Mouse (Mus musculus) erythroid progenitor cell, adult 5-6 weeks (primary cell): ENCODE data around the gene Tlcd1. TPM values are rescaled to one million over a fixed set of nuclear protein-coding genes. Genes with fewer than 3 reads are reported as not detected.
"Not testable (repeated sequence)": the region's sequence is repeated elsewhere in the genome, so short reads cannot be mapped to it uniquely, and the experiment has no call there.

Source experiments
- ATAC-seq: replicated peaks from 2 replicates; pipeline ENCODE4 v1.8.0; 2016; ENCODE audit warnings: moderate number of reproducible peaks, mild to moderate bottlenecking, moderate TSS enrichment, inconsistent platforms; ENCODE audit not compliant: poor library complexity, low FRiP score, severe bottlenecking
- total RNA-seq, 2 experiments: library from RNA; stranded (forward) in 1 of 2; stranded (reverse) in 1 of 2; fragments of 150-400 nt in 1 of 2; fragments of 186-747, 209-891 nt in 1 of 2; gene quantifications; 2 replicates each; pipeline versions ENCODE4 v1.2.3 to v1.2.4; 2015 to 2017; ENCODE audit warnings: low replicate concordance in 2 of 2

Gene Tlcd1
- total RNA-seq (2015; ENCODE audit: low replicate concordance) (174 and 194 TPM in 2 replicates), total RNA-seq (2017; ENCODE audit: low replicate concordance) (107 and 197 TPM in 2 replicates)

DNA sequence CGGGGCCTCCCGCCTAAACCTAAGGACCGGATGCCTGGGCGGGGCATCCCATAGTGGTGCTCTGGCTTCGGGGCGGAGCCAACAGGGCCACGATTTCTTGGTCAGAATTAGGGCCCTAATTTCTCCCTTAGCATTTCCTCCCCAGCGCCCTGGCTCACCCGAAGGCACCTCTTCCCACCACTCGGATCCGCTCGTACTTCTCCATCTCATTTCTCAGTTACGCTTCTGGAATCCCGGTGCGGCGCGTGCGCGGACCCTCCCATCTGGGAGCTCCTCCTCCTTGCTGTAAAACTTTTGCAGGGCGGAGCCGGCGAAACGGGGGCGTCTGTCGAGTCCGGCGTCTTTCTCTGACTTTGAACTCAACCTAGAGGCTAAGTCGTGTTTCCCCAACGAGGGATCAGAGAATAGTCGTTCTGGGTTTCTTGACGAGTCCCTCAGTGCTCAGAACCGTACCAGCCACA lies at the start of gene Tlcd1, which contains the start of gene Nek8:
Gene Tlcd1, plus strand, starts transcription at position 310 of the 461 bp plus-strand sequence.
Gene Nek8, minus strand, starts transcription at position 274 of the 461 bp plus-strand sequence.
- ATAC-seq, result peak; percentile 64

DNA sequence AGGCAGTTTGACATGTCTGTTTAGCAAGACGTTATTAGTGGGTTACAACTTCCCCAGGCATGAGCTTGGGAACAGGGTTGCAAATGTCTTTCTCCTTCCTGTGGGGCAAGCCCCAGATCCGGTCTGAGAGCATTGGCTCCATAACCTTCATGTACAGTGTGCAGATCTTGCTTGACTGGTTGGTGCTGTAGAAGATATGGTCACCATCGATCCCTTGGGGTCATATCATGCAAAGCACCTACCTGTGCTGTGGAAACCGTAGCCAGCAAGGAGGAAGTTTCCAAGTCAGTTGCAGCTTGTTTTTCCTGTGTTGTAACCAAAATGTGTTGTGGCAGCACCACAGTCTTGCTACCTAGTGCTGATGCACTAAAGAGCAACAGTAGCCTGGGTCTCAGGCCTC lies 49.8 kb upstream of the Tlcd1 start:
- no peak for ATAC-seq

DNA sequence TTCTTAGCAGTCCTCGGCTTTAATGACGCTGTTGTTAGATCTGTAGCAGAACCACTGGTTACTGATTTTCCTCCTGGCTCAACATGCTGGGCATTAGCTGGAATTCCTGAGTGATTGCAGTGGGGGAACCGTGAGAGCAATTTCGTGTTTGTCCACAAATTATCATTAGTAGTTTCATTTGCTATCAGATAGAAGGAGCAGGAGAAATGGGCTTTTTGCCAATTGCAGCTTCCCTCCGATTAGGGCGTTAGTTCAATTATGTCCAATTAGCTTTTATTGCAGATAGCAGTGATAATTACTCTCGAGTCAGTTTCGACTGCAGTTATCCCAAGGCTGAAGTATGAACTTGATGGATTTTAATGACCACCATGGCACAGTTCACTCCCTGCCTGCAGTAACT lies 47.1 kb upstream of the Tlcd1 start:
- no peak for ATAC-seq

DNA sequence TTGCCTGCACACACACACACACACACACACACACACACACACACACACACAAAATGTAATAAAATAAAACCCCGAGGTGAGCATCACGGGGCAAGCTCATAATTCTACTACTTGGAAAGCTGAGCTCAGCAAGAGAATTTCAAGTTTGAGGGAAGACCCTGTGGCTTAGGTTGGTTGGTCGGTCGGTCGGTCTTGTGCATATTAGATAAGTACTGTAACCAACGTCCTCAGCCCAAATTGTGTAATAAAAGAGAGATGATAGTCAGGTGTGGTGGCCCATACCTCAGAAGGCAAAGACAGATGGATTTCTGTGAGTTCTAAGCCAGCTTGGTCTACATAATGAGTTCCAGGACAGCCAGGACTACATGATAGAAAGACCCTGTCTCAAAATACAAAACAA lies 42.6 kb upstream of the Tlcd1 start:
- no peak for ATAC-seq

DNA sequence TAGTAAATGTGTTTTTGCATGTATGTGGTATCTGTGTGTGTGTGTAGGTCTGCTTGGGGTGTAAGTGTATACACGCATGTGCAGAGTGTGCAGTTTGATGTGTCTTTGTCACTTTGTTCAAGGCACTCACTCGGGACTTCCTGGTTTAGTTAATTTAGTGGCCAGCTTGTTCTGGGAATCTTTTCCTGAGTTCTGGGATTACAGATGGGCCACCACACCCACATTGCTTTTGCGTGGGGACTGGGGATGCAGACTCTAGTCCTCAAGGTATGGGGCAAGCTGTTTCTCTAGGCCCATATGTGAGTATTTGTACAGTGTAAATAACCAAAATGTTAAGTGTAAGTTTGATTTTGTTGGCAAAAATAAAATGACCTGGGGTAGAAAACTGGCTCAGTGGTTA lies 42.2 kb upstream of the Tlcd1 start:
- no peak for ATAC-seq

DNA sequence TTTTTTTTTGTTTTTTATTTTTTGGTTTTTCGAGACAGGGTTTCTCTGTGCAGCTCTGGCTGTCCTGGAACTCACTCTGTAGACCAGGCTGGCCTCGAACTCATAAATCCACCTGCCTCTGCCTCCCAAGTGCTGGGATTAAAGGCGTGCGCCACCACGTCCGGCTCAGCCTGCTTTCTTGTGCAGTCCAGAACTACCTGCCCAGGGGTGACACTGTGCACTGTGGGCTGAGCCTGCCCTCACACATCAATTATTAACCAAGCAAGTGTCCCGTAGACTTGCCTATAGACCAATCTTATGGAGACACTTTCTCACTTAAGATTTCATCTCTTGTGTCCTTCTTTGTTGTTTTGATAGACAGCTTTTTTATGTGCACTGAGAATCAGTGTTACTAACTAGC lies 41.2 kb upstream of the Tlcd1 start:
- not testable (repeated sequence) for ATAC-seq

DNA sequence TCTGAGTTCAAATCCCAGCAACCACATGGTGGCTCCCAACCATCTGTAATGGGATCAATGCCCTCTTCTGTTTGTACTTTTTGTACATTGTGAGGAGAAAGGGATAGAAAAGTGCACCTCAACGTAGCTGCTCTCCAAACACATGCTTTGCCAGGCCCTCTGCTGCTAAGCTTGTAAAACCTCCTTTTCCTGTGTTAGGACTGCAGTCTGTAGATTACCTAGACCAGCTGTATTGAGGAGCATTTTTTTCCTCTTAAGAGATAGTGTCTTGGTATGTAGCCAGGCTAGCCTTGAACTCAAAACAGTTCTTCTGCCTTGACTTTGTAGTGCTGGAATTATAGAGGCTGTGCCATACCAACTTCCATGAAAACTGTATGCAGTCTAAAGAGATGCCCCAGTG lies 40.4 kb upstream of the Tlcd1 start:
- no peak for ATAC-seq

DNA sequence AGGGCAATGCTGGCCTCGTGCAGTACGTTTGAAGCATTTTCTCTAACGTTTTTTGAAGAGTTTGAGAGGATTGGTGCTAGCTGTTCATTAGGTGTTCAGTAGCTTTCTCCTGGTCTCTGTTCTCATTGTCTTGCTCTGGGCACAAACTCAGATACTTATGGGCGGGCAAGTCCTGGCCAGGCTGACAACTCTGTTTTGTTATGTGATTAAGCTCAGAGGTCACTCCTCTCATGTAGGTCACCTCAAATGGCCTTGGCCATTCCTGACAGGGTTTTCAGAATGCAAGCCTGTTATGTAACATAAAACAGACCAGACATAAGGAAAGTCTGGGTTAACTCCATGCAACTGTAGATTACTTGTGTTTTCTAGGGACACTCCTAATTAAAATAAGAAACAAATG lies 38.9 kb upstream of the Tlcd1 start:
- no peak for ATAC-seq

DNA sequence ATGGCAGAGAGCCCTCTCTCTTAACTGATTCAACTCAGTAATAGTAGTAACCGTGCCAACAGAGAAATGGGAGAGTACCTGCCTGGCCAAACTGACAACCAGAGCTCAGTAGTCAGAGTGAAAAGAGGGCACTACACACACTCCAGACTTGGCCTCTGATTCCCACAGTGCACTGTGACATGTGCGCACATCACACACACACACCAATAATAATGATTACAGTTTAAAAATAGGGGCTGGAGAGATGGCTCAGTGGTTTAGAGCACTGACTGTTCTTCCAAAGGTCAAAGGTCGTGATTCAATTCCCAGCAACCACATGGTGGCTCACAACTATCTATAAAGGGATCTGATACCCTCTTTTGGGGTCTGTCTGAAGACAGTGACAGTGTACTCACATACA lies 38.5 kb upstream of the Tlcd1 start:
- ATAC-seq, result no peak

DNA sequence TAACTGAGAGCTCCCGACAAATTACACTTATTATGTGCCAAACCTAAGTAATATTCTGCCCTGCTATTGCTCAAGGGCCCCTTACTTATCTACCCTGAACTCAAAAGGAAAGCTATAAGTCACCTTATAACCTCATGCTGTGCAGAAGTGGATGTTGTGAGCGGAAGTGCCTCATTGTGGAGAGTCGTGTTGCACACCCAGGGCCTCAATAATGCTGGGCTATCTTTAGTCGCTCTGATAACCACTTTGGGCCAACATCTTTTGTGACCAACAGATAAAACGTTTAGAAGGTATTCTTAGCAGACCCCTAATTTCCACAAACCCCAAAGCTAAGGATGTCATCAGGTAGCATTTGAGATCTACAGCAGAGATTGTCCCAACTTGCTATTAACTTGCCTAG lies 35.8 kb upstream of the Tlcd1 start:
- ATAC-seq, result no peak

DNA sequence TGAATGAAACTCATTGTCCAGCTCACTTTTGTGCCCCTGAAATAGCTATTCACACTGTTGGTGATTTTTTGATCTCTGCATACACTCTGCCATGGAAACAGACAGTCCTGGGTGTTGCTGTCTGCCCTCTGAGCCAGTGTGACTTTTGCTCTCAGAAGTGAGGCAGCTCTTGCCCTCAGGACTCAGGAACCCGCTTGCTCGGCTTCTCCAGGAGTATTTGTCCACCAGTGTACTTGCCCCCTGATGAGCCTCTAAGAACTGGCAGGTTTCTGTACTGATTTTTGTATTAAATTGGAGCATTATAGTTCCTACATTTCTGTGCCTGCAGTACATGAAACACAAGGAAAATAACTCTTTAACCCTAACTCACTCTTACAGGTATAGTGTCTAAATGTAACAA lies 33.0 kb upstream of the Tlcd1 start:
- no peak for ATAC-seq

DNA sequence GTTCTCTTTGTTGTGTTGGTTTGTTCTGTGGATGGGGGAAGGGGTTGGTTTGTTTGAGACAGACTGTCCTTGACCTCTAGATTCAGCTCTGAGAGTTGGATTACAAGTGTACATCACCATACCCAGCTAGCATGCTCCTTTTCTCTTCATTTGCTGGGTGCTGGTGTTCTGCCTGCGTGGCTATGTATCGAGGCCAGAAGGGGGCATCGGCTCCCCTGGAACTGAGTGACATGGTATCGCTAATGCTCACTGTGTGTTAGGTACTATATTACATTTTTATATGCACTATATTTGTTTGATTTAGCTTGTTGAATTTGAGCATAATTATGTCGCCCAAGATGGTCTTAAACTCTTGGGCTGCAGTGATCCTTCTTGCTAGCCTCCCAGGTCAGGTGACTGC lies 30.3 kb upstream of the Tlcd1 start:
- ATAC-seq, result no peak

DNA sequence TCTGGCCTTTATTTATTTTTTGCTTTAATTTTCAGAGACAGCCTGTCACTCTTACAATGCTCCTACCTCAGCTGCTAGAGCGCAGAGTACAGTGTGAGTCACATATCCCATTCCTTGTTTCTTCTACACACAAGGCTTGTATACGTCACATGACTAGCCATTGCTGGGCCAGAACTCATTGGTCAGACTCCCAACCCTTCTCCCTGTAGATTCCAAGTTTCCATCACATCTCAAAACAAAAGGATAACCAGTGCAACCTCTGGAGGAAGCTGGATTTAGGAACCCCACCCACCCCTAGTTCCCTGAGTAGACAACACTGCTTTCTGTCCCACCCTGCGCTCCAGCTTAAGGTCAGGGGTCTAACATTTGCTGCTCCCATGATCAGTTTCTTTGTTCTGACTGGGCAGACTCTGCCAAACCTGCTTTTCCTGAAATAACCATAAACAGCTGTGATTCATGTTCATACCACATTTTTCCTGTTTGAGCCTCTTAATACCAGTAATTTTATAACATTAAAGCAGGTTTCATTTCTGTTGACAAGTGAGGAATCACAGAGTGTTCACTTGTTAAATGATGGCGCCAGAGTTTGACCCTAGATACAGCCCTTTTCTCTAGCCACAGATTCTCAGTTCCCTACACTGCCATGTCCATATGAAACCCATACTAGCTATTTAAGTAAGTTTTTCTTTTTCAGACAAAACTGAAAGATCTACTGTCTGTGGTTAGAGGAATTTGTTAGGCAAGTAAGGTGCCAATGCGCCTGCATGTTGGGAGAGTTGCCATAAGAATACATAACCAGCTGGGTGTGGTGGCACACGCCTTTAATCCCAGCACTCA lies 29.6 kb upstream of the Tlcd1 start:
- ATAC-seq, result no peak

DNA sequence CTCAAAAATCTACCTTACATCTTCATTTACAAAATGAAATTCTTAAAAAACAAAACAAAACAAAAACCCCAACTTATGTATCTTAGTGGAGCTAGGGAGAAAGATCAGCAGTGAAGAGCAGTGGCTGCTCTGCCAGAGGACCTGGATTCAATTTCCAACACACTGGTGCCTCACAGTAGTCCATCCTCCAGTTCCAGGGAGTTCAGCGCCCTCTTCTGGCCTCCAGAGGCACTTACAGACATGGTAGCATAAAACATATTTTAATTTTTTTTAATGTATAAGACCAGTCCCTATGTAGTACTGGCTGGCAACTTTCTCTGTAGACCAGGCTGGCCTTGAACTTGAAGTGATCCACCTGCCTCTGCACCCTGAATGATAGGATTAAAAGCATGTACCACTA lies 25.4 kb upstream of the Tlcd1 start:
- peak; percentile 54; the same call in 1 of the 2 replicates for ATAC-seq

DNA sequence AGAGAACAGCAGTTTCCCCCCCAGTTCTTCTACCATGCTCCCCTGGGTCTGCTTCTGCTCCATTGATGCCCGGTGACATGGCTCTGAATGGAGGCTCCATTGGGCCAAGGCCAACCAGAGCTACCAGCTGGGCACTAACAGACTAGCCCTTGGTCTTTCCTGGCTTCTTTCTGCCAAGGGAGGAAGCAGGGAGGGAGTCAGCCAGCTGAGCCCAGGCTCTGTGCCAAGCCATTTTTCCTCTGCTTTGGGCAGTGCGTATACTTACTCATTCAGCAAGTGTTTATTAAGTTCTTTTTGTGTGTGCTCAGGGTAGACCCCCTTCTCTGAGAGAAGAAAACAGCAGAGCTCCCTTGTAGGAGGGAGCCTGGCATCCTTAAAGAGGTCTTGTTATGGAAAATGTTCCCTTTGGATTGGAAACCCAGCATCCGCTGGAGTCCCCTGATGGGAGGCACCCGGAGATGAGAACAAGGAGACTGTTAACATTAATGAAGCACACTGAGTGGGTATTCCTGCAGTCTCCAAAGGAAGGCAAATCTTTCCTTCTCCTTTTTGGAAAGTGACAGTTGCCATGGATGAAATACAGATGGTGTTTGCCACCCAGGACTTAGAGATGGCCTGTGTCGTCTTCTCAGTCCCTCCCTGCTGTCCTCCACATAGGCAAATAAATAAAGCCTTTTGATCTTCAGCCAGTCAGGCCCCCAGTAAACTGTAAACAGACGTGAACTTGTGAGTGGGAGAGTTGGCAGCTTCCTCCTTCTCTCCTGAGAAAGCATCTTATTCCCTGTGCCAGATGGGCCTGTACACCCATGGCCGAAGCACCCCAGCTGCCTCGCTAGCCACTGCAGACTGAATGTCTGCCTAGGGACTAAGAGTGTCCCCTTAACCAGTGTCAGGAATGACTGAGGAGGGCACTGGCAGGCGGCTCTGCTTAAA lies 23.9 kb upstream of the Tlcd1 start:
- ATAC-seq, result no peak

DNA sequence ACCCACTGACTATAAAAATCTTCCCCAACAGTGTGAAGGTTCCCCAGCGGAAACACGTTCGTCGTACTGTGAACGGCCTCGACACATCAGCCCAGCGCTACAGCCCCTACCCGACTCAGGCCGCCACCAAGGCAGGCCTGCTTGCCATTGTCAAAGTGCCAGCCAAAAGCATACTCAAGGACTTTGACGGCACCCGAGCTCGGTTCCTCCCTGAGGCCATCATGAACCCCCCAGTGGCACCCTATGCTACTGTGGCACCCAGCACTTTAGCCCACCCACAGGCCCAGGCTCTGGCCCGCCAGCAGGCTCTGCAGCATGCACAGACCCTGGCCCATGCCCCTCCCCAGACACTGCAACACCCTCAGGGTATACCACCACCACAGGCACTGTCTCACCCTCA lies 22.7 kb upstream of the Tlcd1 start:
- ATAC-seq, result 0 out of 2 replicates have a peak, but pooled peaks have one; percentile 11

DNA sequence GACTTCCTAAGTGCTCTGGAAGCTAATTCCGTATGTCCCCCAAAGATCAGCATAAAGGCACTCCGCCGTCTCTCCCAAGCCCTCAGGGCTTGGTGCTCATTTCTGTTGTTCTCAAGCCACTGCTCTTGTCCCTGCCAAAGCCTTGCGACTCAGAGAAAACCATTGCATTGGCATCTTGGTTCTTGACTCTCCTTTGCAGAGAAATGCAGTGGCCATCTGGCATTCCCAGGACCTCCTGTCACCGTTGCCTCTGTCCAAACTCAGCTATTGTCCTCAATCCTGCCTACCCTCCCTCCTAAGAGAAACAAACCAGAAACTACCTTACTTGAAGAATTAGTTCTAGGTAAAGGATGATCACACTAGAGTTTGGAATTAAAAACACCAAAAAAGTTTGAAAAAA lies 20.8 kb upstream of the Tlcd1 start:
- ATAC-seq, result no peak

DNA sequence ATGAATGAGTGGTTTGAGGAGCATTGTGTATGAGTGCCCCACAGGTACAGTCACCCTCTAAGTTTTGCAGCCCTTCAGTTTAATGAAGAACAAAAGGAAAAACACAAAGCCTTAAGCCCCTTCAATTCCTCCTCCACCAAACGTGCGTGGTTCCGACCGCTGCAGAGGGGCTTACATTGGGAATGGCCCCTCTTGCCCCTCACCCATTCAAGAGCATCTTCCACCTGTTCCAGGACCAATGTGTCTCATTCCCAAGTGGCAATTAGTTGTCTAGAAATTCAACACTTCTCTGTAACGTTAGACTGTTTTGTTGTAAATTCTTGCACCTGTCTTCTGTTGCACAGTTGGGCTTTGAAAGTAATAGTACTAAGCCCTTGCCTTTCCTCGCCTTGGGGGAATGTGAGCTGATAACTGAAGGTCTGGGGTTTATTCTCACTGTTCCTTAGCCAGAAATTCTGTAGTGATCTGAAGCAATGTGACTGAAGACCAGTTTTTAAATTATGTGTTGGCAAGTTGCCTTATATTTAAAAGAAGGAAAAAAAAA lies 20.3 kb upstream of the Tlcd1 start:
- no peak for ATAC-seq

DNA sequence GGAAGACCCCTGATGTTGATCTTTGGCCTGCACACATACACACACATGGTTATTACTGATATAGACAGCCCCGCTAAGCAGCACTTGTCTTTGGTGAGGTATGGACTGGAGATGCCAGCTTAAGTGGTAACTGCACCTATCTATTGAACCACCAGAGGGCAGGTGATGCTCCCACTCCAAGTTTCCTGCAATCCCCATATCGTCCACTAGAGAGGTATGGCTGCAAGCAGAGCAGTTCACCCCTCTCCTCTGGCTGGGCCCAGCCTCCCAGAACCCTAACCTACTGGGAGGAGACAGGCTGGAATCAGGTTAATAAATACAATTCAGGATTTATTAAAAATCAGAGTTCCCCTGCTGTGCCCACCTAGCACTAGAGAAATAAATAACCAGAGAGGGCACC lies 17.4 kb upstream of the Tlcd1 start:
- peak; percentile 95 for ATAC-seq

DNA sequence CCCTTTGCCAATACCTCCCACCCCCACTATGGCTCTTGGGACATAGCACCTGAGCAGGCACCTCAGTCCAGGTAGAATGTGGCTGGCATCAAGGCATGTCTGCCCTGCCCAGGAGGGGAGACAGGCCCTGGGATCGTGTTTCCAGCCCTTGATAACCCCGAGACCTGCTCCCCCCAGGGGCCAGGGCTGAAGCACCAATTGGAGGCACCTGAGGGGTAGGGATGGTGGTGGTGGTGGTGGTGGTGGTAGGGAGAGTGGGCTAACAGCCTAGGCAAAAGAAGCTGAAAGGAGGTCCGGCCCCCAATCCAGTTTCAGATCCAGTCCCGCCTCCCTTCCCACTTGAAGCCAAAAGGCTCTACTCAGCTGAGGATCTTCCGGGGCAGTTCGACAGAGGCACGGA lies 17.0 kb upstream of the Tlcd1 start:
- no peak for ATAC-seq
